Mouse (Mus musculus) Patski (cell line): ENCODE results near the gene Bud23. TPM values are rescaled to one million over a fixed set of nuclear protein-coding genes. Genes with fewer than 3 reads are reported as not detected.

Experiments used
- ATAC-seq: fragments of 100-300 bp; one replicate; pipeline ENCODE4 v1.8.0; 2021
- CTCF ChIA-PET: fragments of 350-600 bp; sonication (Branson Sonifier 250); formaldehyde crosslinking; loops from one replicate; lab custom pipeline; 2022; ENCODE audit warnings: inconsistent platforms; lab: Charles Lee
- POLR2A ChIA-PET: fragments of 350-600 bp; sonication (Branson Sonifier 250); formaldehyde crosslinking; loops from one replicate; lab custom pipeline; 2022; ENCODE audit warnings: antibody characterized with exemption, inconsistent platforms; lab: Charles Lee
- DNase-seq: peaks from one replicate; pipeline ENCODE4 v3.0.0-alpha.2; 2011; ENCODE audit warnings: low read depth, low spot score
- H3K27me3 ChIP-seq: fragments of 371-371 bp; one replicate; pipeline ENCODE4 v1.5.1; 2021
- CTCF ChIP-seq: fragments of 100-300 bp; IDR thresholded peaks from one replicate; pipeline ENCODE4 v1.5.1; 2021
- in situ Hi-C: fragments of 300-500 bp; cut with MboI; formaldehyde crosslinking; loops from 3 replicates; pipeline ENCODE4 v1.11.1; 2018; ENCODE audit warnings: low pct_unique_long_range_greater_than_20kb, mixed read lengths
- polyA plus RNA-seq: library from polyadenylated mRNA; unstranded; gene quantifications from one replicate; pipeline ENCODE4 v1.2.3, GENCODE M21; 2021

The Bud23 gene
- polyA plus RNA-seq, 1 experiment from 2014 or later: 58.7 TPM

DNA sequence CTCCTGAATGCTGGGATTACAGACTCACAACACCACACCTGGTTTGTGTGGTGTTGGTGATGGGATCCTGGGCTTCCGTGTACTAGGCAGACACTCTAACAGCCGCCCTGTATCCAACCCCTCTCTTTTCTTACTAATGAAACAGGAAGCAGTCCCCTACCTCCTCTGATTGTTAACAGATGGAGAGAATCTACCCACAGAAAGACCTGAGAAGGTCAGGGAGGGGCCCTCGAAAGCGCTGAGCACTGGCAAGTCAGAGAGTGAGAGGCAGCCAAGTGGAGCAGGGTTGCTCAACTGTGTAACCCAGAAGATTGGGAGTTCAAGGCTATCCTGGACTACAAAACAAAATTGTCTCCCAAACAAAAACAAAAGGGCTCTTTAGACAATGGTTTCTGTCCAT is 22.1 kb upstream of the Bud23 start:
- H3K27me3 ChIP-seq: peaks cover 14% of the 10 kb centered on the region
- POLR2A ChIA-PET: no interaction called here
- no peak for TF ChIP-seq CTCF
- in situ Hi-C loops: no loop called here
- DNase-seq: no peak
- CTCF ChIA-PET: no interaction called here
- ATAC-seq: no peak

DNA sequence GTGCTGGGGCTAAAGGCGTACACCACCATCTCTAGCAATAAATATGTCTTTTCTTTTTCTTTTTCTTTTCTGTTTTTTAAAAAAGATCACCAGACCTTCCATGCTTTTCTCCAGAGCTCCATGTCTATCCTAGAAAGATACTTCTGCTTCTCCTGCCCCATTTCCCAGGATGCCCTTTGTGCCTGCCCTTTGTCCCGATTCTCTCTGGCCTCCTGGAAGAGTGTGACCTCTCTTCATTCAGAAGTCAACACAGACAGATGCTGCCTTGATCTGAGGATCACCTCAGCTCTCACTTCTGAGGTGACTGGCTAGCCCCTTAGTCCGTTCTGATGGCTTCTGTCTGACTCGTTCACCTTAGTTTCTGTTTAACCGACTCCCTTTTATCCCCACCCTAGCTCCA is 15.8 kb upstream of the Bud23 start:
- ATAC-seq (no peak), DNase-seq (no peak)
- ChIA-PET CTCF (interaction anchor here (1.0 kb wide), 1 partner anchor 65 kb away, joined by 5 read pairs; no protein-coding TSS in a partner anchor), POLR2A (no interaction called here)
- no peak for TF ChIP-seq CTCF
- H3K27me3 ChIP-seq: no peaks in the 10 kb centered on the region
- in situ Hi-C loops: no loop called here

DNA sequence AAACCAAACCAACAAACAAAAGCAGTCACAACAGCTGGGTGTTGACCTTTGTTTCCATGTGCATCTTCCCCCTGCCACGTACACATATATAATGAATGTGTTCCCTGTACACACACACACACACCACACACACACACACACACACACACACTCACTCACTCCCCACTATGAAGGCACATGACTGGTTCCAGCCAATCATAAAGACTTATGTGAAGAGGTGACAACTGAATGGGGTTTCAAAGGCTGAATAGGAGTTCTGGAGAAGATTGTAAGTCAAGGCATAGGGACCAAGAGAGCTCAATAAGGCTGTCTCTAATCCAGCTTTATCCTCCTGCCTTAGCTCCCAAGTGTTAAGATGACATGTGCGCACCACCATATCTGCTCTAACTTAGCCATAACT is 14.8 kb upstream of the Bud23 start:
- H3K27me3 ChIP-seq: no peaks in the 10 kb centered on the region
- POLR2A ChIA-PET: interaction anchor here (0.6 to 1.8 kb wide), 3 partner anchors 17 to 1103 kb away, joined by 3 to 6 read pairs (median 4); no protein-coding TSS in a partner anchor
- ATAC-seq: no peak
- no peak for TF ChIP-seq CTCF
- DNase-seq: no peak
- in situ Hi-C loops: no loop called here
- CTCF ChIA-PET: interaction anchor here (1.0 kb wide), 1 partner anchor 64 kb away, joined by 5 read pairs; no protein-coding TSS in a partner anchor

DNA sequence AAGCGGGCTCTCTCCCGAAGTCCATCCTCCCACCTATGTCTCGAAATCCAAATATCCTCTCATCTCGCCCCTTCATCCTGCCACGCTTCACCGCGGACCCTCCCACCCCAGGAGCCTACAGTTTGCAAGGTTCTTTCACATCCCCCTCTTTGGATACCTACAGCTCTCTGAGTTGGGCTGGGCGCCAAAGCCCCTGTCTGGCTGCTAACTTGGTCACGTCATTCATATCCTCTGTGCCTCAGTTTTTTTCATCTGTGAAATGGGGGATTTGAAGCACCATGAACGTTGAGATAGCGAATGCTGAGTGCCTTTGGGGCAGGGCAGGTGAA is 13.7 kb upstream of the Bud23 start:
- DNase-seq (no peak), ATAC-seq (no peak)
- in situ Hi-C loops: no loop called here
- TF ChIP-seq CTCF: no peak
- ChIA-PET CTCF (interaction anchor here (1.4 to 3.8 kb wide), 5 partner anchors 11 to 113 kb away, joined by 4 to 26 read pairs (median 8); no protein-coding TSS in a partner anchor), POLR2A (interaction anchor here (1.8 kb wide), 1 partner anchor 40 kb away, joined by 4 read pairs; no protein-coding TSS in a partner anchor)
- H3K27me3 ChIP-seq: no peaks in the 10 kb centered on the region

DNA sequence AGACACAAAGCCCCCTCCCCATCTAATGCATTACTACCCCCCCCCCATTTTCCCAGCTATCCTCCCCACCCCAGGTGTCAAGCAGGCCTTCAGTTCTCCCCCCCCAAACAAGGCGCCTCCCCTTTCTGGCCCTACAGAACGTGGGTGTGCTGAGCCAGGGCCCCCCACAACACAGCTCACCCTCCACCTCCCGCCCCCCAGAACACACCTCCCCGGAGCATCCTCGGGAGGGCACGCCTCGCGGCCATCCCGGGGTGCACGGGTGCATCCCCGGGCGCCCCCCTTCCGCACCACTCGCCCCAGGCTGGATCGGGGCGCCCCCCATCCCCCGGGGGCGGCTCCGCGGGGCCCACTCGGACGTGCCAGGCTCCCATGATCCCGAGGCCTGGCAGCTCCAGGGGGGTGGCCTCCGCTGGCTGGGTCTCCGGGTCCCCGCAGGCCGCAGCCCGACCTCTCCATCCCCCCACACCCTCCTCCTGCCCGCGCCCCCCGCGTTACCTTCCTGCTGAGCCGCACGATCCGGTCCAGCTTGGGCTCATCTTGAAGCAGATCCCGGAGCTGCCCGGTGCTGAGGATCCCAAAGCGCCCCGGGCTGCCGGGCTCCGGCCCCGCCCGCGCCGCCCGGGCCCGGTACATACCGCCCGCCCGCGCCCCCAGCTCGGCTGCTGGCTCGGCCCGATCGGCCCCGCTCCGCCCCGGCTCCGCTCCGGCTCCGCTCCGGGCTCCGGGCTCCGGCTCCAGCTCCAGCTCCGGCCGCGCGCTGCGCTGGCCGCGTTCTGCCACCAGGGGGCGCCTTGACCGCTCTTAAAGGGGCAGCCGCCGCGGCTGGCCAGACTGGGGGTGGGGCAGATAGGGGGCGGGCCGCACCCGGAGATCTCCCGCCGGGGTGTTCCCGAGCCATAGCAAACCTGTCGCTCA is 13.1 kb upstream of the Bud23 start, which contains the start of gene Vps37d:
Vps37d (minus strand) TSS at position 703 of the 918 bp plus-strand sequence.
- no peak for TF ChIP-seq CTCF
- ATAC-seq (peak; percentile 70), DNase-seq (peak; percentile 63)
- ChIA-PET CTCF (interaction anchor here (0.8 to 3.8 kb wide), 7 partner anchors 10 to 113 kb away, joined by 3 to 26 read pairs (median 7); no protein-coding TSS in a partner anchor), POLR2A (interaction anchor here (0.6 to 1.8 kb wide), 2 partner anchors 41 to 67 kb away, joined by 4 read pairs; no protein-coding TSS in a partner anchor)
- in situ Hi-C loops: no loop called here
- no peaks in the 10 kb centered on the region for H3K27me3 ChIP-seq

DNA sequence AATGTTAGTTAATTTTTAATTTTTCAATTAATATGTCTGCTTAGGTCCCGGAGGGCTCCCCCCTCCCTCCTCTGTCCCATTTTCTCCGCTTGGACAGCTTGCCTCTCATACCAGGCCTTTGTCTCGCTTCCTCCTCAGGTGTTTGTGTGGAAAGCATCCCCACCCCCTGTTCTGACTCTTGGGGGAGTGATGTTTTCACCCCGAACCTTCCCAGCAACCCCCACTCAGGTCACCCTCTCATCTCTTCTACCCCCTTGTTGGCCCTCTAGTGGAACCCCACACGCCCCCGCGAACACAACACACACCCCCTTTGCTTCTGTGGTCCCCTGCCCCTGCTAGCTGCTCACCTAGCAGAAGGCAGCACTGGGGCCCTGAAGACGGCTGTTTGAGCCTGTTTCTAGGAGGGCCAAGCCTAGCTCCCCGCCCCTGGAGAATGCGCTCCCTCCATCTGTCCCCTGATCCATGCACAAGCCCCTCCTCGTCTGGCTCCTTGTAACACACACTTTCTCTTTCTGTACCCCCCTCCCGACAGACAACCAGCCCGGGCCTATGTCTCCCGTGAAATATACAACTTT is 12.3 kb upstream of the Bud23 start:
- POLR2A ChIA-PET: interaction anchor here (1.4 kb wide), 1 partner anchor 8 kb away, joined by 4 read pairs; no protein-coding TSS in a partner anchor
- ATAC-seq: no peak
- CTCF ChIA-PET: interaction anchor here (0.8 to 3.8 kb wide), 8 partner anchors 9 to 114 kb away, joined by 3 to 26 read pairs (median 6); no protein-coding TSS in a partner anchor
- peak; percentile 7 for DNase-seq
- no peak for TF ChIP-seq CTCF
- in situ Hi-C loops: no loop called here
- H3K27me3 ChIP-seq: no peaks in the 10 kb centered on the region

DNA sequence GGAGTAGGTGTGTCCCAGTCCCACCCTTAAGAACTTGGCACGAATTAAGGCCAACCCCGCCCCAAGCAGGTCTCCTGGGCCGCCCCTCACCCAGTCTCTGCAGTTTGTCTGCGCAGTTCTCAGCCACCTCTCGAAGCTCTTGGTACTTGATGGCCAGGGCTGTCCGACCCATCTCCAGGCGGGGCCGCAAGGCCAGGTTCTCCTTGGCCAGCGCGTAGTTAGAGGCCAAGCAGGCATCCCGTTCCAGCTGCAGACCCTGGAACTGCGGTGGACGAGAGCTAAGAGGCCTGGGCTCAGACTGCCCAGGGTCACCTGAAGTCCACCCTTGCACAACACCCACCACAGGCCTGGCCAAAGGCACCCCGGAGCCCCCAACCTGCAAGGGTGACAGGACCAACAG is 11.6 kb upstream of the Bud23 start:
- POLR2A ChIA-PET: interaction anchor here (1.4 kb wide), 1 partner anchor 8 kb away, joined by 4 read pairs; no protein-coding TSS in a partner anchor
- in situ Hi-C loops: no loop called here
- CTCF ChIA-PET: interaction anchor here (1.1 to 3.8 kb wide), 5 partner anchors 9 to 63 kb away, joined by 3 to 26 read pairs (median 8); no protein-coding TSS in a partner anchor
- no peak for TF ChIP-seq CTCF
- no peaks in the 10 kb centered on the region for H3K27me3 ChIP-seq
- ATAC-seq: no peak
- no peak for DNase-seq

DNA sequence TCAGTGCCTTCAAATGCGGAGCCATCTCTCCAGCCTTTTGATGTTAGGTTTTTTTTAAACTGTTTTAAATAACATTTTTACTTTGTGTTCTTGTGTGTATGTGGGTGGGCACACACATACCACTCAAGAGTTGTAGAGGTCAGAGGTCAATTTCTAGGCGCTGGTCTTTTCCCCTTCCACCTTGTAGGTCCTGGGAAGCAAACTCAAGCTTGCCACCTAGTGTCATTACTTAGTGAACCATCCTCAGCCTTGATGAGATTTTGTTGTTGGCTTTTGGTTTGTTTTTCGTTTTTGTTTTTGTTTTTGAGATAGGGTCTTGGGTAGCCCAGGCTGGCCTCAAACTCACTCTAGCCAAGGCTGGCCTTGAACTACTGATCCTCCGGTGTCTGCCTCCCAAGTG is 10.9 kb upstream of the Bud23 start:
- ATAC-seq (no peak), DNase-seq (no peak)
- ChIA-PET POLR2A (no interaction called here), CTCF (interaction anchor here (1.0 to 3.8 kb wide), 3 partner anchors 18 to 60 kb away, joined by 4 to 26 read pairs (median 4); no protein-coding TSS in a partner anchor)
- no peak for TF ChIP-seq CTCF
- H3K27me3 ChIP-seq: no peaks in the 10 kb centered on the region
- in situ Hi-C loops: no loop called here

DNA sequence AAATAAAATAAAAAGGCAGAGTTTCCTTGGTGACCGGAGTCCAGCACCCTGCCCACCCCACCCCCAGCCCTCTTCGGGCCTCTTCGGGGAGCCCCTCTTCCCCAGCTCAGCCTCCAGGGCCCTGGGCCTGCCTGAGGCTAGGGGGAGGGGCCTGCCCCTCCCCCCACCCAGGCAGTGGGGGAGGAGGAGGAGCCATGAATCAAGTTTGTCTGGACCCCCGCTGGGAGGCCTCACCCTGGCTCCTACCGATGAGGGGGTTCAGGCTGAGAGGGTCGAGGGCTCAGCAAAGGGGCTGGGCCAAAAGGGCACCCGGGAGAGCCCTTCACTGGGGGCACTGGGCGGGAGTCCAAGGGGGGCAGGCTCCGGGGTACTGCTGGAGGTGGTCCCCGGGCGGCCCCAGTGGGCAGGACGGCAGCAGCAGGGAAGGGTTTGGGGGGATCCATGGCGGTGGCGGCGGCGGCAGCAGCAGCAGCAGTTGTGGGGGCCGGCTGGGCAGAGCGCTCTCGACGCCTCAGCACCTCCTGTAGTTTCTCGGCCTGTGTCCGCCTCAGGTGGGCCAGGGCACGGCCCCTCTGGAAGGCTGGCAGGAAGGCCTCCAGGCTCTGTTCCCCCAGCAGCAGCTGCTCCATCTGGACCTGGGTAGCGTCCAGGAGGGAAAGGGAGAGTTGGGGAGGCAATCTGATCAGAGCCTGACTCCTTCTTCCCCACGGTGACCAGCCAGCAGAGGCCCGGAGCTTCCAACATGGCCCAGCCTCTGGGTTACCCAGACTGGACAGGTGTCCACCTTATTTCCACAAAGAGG is 8.8 kb upstream of the Bud23 start:
- DNase-seq: no peak
- H3K27me3 ChIP-seq: no peaks in the 10 kb centered on the region
- no peak for ATAC-seq
- POLR2A ChIA-PET: no interaction called here
- in situ Hi-C loops: loop anchor here (5.0 kb wide), 1 partner anchor 51 kb away; the partner anchor contains the start of gene Stx1a
- CTCF ChIA-PET: no interaction called here
- TF ChIP-seq CTCF: no peak
